Mouse (Mus musculus): ENCODE data around the gene Ush1g. TPM values are rescaled to one million over a fixed set of nuclear protein-coding genes. Genes with fewer than 3 reads are reported as not detected.

Gene Ush1g
- polyA plus RNA-seq (2015; fragmentation: Nextera tagmentation; extraction: Ambion mirVana), result 0.14 and 0.18 TPM in 2 replicates

- H3K9ac ChIP-seq, result peak within 1 kb of the TSS; percentile 55; the same call in 1 of the 2 replicates
- H3K4me2 ChIP-seq, result peak within 1 kb of the TSS; percentile 37
- peaks cover 46% of the 10 kb centered on the region for H3K4me1 ChIP-seq (replicated peaks)
- 4% methylated on average over 35 of the region's 35 CpGs for WGBS
- H3K27ac ChIP-seq (replicated peaks), result no peak within 1 kb of the TSS
- H3K9me3 ChIP-seq, result no peaks in the 10 kb centered on the region
- ATAC-seq (ENCODE audit: low read depth), result peak; percentile 21
- peak within 1 kb of the TSS; percentile 23 for H3K4me3 ChIP-seq
- H3K36me3 ChIP-seq, result no peaks in the 10 kb centered on the region
- peaks cover 94% of the 10 kb centered on the region for H3K27me3 ChIP-seq
Measured at GRCm38 (mm10) chr11:115321906-115322693, at the start of gene Ush1g. TSS of gene Ush1g (minus strand) at chr11:115322041.

- H3K4me2 ChIP-seq, result no peak overlapping the region
- no peaks in the 10 kb centered on the region for H3K36me3 ChIP-seq
- no peak for ATAC-seq (ENCODE audit: low read depth)
- H3K9ac ChIP-seq, result no peak overlapping the region
- no peak overlapping the region for H3K27ac ChIP-seq (replicated peaks)
- H3K27me3 ChIP-seq, result peaks cover 60% of the 10 kb centered on the region
- H3K4me1 ChIP-seq (replicated peaks), result peaks cover 26% of the 10 kb centered on the region
- 33% methylated on average over 8 of the region's 8 CpGs for WGBS
- no peak overlapping the region for H3K4me3 ChIP-seq
- H3K9me3 ChIP-seq, result no peaks in the 10 kb centered on the region
Measured at GRCm38 (mm10) chr11:115371354-115371753, 49.5 kb upstream of the Ush1g start.

GRCm38 (mm10) chr11:115370368-115370767, 48.5 kb upstream of the Ush1g start:
- H3K36me3 ChIP-seq, result no peaks in the 10 kb centered on the region
- H3K4me3 ChIP-seq, result no peak overlapping the region
- ATAC-seq (ENCODE audit: low read depth), result no peak
- H3K9ac ChIP-seq, result no peak overlapping the region
- H3K4me1 ChIP-seq (replicated peaks), result peaks cover 36% of the 10 kb centered on the region
- no peak overlapping the region for H3K27ac ChIP-seq (replicated peaks)
- H3K9me3 ChIP-seq, result no peaks in the 10 kb centered on the region
- WGBS, result 54% methylated on average over 7 of the region's 7 CpGs
- H3K4me2 ChIP-seq, result no peak overlapping the region
- peaks cover 59% of the 10 kb centered on the region for H3K27me3 ChIP-seq

- Histone ChIP-seq H3K36me3 (no peaks in the 10 kb centered on the region), H3K27ac (replicated peaks) (peak within 1 kb of the TSS; percentile 90), H3K27me3 (peaks cover 38% of the 10 kb centered on the region), H3K9ac (peak within 1 kb of the TSS; percentile 89), H3K4me2 (peak within 1 kb of the TSS; percentile 86), H3K4me3 (peak within 1 kb of the TSS; percentile 65), H3K9me3 (no peaks in the 10 kb centered on the region), H3K4me1 (replicated peaks) (peaks cover 23% of the 10 kb centered on the region)
- under 1% methylated on average over 37 of the region's 39 CpGs for WGBS
- ATAC-seq (ENCODE audit: low read depth), result peak; percentile 83
Measured at GRCm38 (mm10) chr11:115367395-115367944, 45.6 kb upstream of the Ush1g start, which contains the start of gene Hid1. TSS of gene Hid1 (minus strand) at chr11:115367756.

- Histone ChIP-seq H3K9me3 (no peaks in the 10 kb centered on the region), H3K4me1 (replicated peaks) (peaks cover 23% of the 10 kb centered on the region), H3K9ac (peak overlapping the region; percentile 89), H3K27ac (replicated peaks) (peak overlapping the region; percentile 90), H3K4me2 (peak overlapping the region; percentile 86), H3K4me3 (peak overlapping the region; percentile 65), H3K27me3 (peaks cover 32% of the 10 kb centered on the region), H3K36me3 (no peaks in the 10 kb centered on the region)
- 1% methylated on average over 28 of the region's 28 CpGs for WGBS
- ATAC-seq (ENCODE audit: low read depth), result peak; percentile 81
Measured at GRCm38 (mm10) chr11:115366706-115367394, 45.0 kb upstream of the Ush1g start.

GRCm38 (mm10) chr11:115366039-115366705, 44.3 kb upstream of the Ush1g start:
- H3K27ac ChIP-seq (replicated peaks), result peak overlapping the region; percentile 90

GRCm38 (mm10) chr11:115364136-115364535, 42.3 kb upstream of the Ush1g start:
- H3K9me3 ChIP-seq, result no peaks in the 10 kb centered on the region
- H3K9ac ChIP-seq, result no peak overlapping the region
- no peak overlapping the region for H3K4me3 ChIP-seq
- ATAC-seq (ENCODE audit: low read depth), result no peak
- H3K27ac ChIP-seq (replicated peaks), result no peak overlapping the region
- peaks cover 32% of the 10 kb centered on the region for H3K4me1 ChIP-seq (replicated peaks)
- no peak overlapping the region for H3K4me2 ChIP-seq
- WGBS, result 86% methylated on average over 3 of the region's 3 CpGs
- H3K36me3 ChIP-seq, result no peaks in the 10 kb centered on the region
- H3K27me3 ChIP-seq, result peaks cover 15% of the 10 kb centered on the region; the same call in 1 of the 2 replicates

More at GRCm38 (mm10) chr11:115366039-115366705, 44.3 kb upstream of the Ush1g start:
- Histone ChIP-seq H3K4me1 (replicated peaks) (peaks cover 23% of the 10 kb centered on the region), H3K4me3 (peak overlapping the region; percentile 65), H3K9ac (peak overlapping the region; percentile 89), H3K4me2 (peak overlapping the region; percentile 86), H3K9me3 (no peaks in the 10 kb centered on the region), H3K36me3 (no peaks in the 10 kb centered on the region), H3K27me3 (peaks cover 32% of the 10 kb centered on the region)
- peak; percentile 20; the same call in 1 of the 2 replicates for ATAC-seq (ENCODE audit: low read depth)
- WGBS, result 36% methylated on average over 7 of the region's 7 CpGs

- WGBS, result 63% methylated on average over 6 of the region's 6 CpGs
- Histone ChIP-seq H3K9ac (no peak overlapping the region), H3K9me3 (no peaks in the 10 kb centered on the region), H3K36me3 (peaks cover 26% of the 10 kb centered on the region), H3K27ac (replicated peaks) (peak overlapping the region; percentile 67), H3K27me3 (peaks cover 16% of the 10 kb centered on the region; the same call in 1 of the 2 replicates), H3K4me2 (no peak overlapping the region), H3K4me3 (no peak overlapping the region), H3K4me1 (replicated peaks) (peaks cover 18% of the 10 kb centered on the region)
- no peak for ATAC-seq (ENCODE audit: low read depth)
Measured at GRCm38 (mm10) chr11:115359726-115360125, 37.9 kb upstream of the Ush1g start.

- H3K9ac ChIP-seq, result no peak overlapping the region
- H3K9me3 ChIP-seq, result no peaks in the 10 kb centered on the region
- peaks cover 16% of the 10 kb centered on the region for H3K4me1 ChIP-seq (replicated peaks)
- WGBS, result 35% methylated on average over 3 of the region's 3 CpGs
- H3K27ac ChIP-seq (replicated peaks), result peak overlapping the region; percentile 67
- peak; percentile 25; the same call in 1 of the 2 replicates for ATAC-seq (ENCODE audit: low read depth)
- no peak overlapping the region for H3K4me3 ChIP-seq
- no peak overlapping the region for H3K4me2 ChIP-seq
- peaks cover 16% of the 10 kb centered on the region; the same call in 1 of the 2 replicates for H3K27me3 ChIP-seq
- peaks cover 27% of the 10 kb centered on the region for H3K36me3 ChIP-seq
Measured at GRCm38 (mm10) chr11:115359293-115359692, 37.5 kb upstream of the Ush1g start.

GRCm38 (mm10) chr11:115358468-115358867, 36.6 kb upstream of the Ush1g start:
- Histone ChIP-seq H3K27me3 (peaks cover 16% of the 10 kb centered on the region; the same call in 1 of the 2 replicates), H3K9me3 (no peaks in the 10 kb centered on the region), H3K27ac (replicated peaks) (peak overlapping the region; percentile 67), H3K4me3 (no peak overlapping the region), H3K4me1 (replicated peaks) (peaks cover 16% of the 10 kb centered on the region), H3K36me3 (peaks cover 27% of the 10 kb centered on the region), H3K4me2 (no peak overlapping the region), H3K9ac (peak overlapping the region; percentile 22; the same call in 1 of the 2 replicates)
- 0 out of 2 replicates have a peak, but pooled peaks have one; percentile 46 for ATAC-seq (ENCODE audit: low read depth)
- 16% methylated on average over 5 of the region's 5 CpGs for WGBS

- Histone ChIP-seq H3K4me3 (no peak overlapping the region), H3K36me3 (peaks cover 67% of the 10 kb centered on the region), H3K27ac (replicated peaks) (no peak overlapping the region), H3K4me1 (replicated peaks) (peaks cover 8% of the 10 kb centered on the region), H3K9me3 (no peaks in the 10 kb centered on the region), H3K27me3 (peaks cover 32% of the 10 kb centered on the region; the same call in 1 of the 2 replicates), H3K9ac (no peak overlapping the region), H3K4me2 (no peak overlapping the region)
- 8% methylated on average over 8 of the region's 8 CpGs for WGBS
- 0 out of 2 replicates have a peak, but pooled peaks have one; percentile 20 for ATAC-seq (ENCODE audit: low read depth)
Measured at GRCm38 (mm10) chr11:115354183-115354582, 32.3 kb upstream of the Ush1g start.
